Mouse (Mus musculus): ENCODE data around the gene Zbtb20. TPM values are rescaled to one million over a fixed set of nuclear protein-coding genes. Genes with fewer than 3 reads are reported as not detected.

The Zbtb20 gene
- 6.6 and 7.6 TPM in 2 replicates for polyA plus RNA-seq (2014; fragmentation: Nextera tagmentation; extraction: Ambion mirVana)

DNA sequence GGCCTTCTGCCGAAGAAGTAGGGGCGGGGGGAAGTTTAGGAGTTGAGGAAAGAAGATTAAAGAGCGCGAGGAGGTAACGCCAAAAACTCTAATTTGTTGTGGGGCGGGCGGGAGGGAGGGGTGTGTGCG is at the start of gene Zbtb20:
TSS of gene Zbtb20 (plus strand) at position 30 of the 129 bp plus-strand sequence.
- no peaks in the 10 kb centered on the region for H3K27me3 ChIP-seq (replicated peaks; ENCODE audit: control insufficient read depth, insufficient read depth, low read length)
- ATAC-seq (replicated peaks; ENCODE audit: low FRiP score) = no peak
- WGBS = 0% methylated on average over 8 of the region's 8 CpGs
- no peaks in the 10 kb centered on the region for H3K9me3 ChIP-seq (ENCODE audit: control insufficient read depth, low read length)
- no peak for DNase-seq (ENCODE audit: low spot score)
- H3K4me1 ChIP-seq (replicated peaks; ENCODE audit: control insufficient read depth, insufficient read depth, low read length) = no peaks in the 10 kb centered on the region
- peak within 1 kb of the TSS; percentile 76 for H3K9ac ChIP-seq (ENCODE audit: low read depth, low read length)
- H3K36me3 ChIP-seq (ENCODE audit: control insufficient read depth, insufficient read depth, low read length) = no peaks in the 10 kb centered on the region
- H3K4me2 ChIP-seq = peak within 1 kb of the TSS; percentile 81
- peak within 1 kb of the TSS; percentile 72 for H3K4me3 ChIP-seq (ENCODE audit: low read depth, low read length)
- peak within 1 kb of the TSS; percentile 98 for H3K27ac ChIP-seq (ENCODE audit: low read depth, low read length)

DNA sequence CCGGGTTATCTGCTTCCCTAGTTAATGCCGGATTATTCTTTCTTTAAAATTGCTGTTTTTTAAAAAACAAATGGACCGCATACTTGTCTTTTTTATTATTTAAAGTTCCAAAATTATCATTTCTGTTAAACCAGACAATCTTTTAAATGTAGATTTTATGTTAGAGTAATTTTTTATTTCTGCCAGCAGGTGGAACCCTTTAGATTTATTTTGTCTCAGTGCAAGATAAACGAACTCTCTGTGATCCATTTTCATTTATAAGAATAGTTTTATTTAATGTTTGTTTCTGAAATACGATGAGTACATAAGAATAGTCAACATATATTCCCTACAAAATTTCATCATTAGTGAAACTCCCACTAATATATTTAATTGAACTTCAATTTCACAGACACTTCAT is 39.7 kb upstream of the Zbtb20 start:
- no peak overlapping the region for H3K9ac ChIP-seq (ENCODE audit: low read depth, low read length)
- H3K27me3 ChIP-seq (replicated peaks; ENCODE audit: control insufficient read depth, insufficient read depth, low read length) = no peaks in the 10 kb centered on the region
- H3K4me2 ChIP-seq = no peak overlapping the region
- no peaks in the 10 kb centered on the region for H3K4me1 ChIP-seq (replicated peaks; ENCODE audit: control insufficient read depth, insufficient read depth, low read length)
- no peak overlapping the region for H3K27ac ChIP-seq (ENCODE audit: low read depth, low read length)
- no peaks in the 10 kb centered on the region for H3K9me3 ChIP-seq (ENCODE audit: control insufficient read depth, low read length)
- 70% methylated on average over 5 of the region's 5 CpGs for WGBS
- ATAC-seq (replicated peaks; ENCODE audit: low FRiP score) (no peak), DNase-seq (ENCODE audit: low spot score) (no peak)
- H3K36me3 ChIP-seq (ENCODE audit: control insufficient read depth, insufficient read depth, low read length) = no peaks in the 10 kb centered on the region
- no peak overlapping the region for H3K4me3 ChIP-seq (ENCODE audit: low read depth, low read length)

DNA sequence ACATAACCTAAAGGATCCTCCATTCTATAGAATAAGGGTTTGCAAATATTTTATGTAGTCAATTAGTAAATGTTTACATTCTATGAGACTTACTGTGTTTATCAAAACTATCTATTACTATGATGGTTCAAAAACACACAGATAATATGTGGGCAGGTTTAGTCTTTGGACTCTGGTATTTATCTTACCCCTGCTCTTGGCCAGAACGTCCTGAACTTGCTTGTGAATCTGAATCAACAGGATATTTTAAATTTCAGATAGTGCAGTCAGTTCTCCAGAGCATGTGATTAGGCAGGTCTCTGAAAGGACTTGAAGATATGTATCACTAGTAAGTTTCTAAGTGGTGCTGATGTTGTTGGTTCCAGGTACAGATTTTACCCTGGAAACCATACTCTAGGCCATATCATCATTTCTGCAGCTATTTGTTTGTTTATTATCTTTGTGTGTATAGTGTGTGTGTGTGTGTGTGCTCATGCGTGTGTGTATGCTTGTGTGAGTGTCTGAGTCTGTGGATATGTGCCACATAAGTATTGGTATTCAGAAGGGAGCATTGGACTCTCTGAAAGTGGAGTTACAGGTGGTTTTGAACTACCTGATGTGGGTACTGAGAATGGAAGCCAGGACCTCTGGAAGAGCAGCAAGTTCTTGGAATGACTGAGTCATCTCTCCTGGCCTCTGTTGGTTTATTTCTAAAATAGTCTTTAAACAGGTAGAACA is 39.1 kb upstream of the Zbtb20 start:
- WGBS = 48% methylated on average over 2 of the region's 2 CpGs
- ATAC-seq (replicated peaks; ENCODE audit: low FRiP score) (no peak), DNase-seq (ENCODE audit: low spot score) (no peak)
- Histone ChIP-seq H3K9me3 (ENCODE audit: control insufficient read depth, low read length) (no peaks in the 10 kb centered on the region), H3K27ac (ENCODE audit: low read depth, low read length) (no peak overlapping the region), H3K4me2 (no peak overlapping the region), H3K36me3 (ENCODE audit: control insufficient read depth, insufficient read depth, low read length) (no peaks in the 10 kb centered on the region), H3K4me3 (ENCODE audit: low read depth, low read length) (no peak overlapping the region), H3K27me3 (replicated peaks; ENCODE audit: control insufficient read depth, insufficient read depth, low read length) (no peaks in the 10 kb centered on the region), H3K4me1 (replicated peaks; ENCODE audit: control insufficient read depth, insufficient read depth, low read length) (no peaks in the 10 kb centered on the region), H3K9ac (ENCODE audit: low read depth, low read length) (no peak overlapping the region)

DNA sequence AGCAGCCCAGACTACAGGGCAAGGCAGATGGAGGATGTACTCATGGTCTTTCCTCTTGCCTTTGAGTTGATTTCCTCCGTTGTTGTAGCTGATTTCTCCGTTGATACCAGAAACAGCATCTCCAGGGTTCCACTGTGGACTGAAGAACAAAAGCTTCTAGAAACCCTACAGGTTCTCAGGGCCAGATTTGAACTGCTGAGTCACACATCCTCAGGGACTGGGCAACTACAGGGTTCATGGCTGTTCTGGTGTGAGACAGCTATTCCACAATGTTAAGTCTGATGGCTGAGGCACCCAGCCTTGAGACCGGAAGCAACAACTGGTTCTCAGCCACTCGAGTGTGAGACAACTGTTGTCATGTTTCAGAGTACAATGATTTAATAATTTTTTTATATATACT is 37.5 kb upstream of the Zbtb20 start:
- DNase-seq (ENCODE audit: low spot score) (no peak), ATAC-seq (replicated peaks; ENCODE audit: low FRiP score) (no peak)
- Histone ChIP-seq H3K9ac (ENCODE audit: low read depth, low read length) (no peak overlapping the region), H3K36me3 (ENCODE audit: control insufficient read depth, insufficient read depth, low read length) (no peaks in the 10 kb centered on the region), H3K4me2 (no peak overlapping the region), H3K4me1 (replicated peaks; ENCODE audit: control insufficient read depth, insufficient read depth, low read length) (no peaks in the 10 kb centered on the region), H3K27me3 (replicated peaks; ENCODE audit: control insufficient read depth, insufficient read depth, low read length) (no peaks in the 10 kb centered on the region), H3K9me3 (ENCODE audit: control insufficient read depth, low read length) (no peaks in the 10 kb centered on the region), H3K4me3 (ENCODE audit: low read depth, low read length) (no peak overlapping the region), H3K27ac (ENCODE audit: low read depth, low read length) (no peak overlapping the region)
- whole genome bisulfite sequencing = 87% methylated on average over 4 of the region's 4 CpGs

DNA sequence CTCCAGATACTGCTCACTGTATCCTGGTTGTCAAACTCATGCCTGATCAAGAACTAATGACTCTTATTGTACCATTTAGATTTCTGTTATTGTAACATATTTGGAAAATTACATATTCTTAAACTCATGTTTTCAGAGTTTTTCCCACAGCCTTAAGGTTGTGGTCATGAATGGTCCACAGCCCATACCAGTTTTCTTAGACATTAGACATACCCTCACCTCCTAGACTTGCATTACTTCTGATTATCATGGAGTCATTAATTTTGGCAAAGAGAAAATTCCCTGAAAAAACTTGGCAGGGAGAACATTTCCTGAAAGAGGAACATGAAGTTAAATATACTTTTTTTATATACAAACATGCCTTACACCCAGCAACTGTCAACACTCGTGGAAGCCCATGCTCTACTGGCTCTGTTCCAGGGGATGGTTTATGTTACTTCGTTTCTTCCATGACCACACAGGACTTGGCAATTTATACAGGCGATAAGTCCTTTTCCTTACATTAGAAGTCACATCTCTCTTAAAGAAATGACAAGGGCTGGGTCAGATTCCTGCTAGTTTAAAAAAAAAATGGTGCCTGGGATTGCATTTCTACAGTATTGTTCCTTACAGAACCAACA is 18.0 kb upstream of the Zbtb20 start:
- WGBS = 79% methylated on average over 3 of the region's 3 CpGs
- no peak overlapping the region for H3K27ac ChIP-seq (ENCODE audit: low read depth, low read length)

DNA sequence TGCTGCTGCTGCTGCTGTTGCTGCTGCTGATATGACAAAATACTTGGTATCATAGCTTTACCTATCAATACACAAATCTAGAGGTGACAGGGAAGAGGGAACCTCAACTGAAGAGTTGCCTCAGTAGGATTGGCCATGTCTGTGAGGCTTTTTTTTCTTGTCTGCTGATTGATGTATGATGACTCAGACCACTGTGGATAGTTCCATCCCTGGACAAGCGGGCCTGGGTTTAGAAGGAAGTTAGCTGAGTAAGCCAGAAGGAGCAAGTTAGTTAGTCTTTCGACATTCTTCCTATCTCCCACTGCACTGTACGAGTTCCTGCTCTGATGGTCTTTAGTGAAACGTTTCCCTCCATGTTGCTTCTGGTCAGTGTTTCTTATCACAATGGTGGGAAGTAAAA is 16.4 kb upstream of the Zbtb20 start:
- no peak for DNase-seq (ENCODE audit: low spot score)
- no peak for ATAC-seq (replicated peaks; ENCODE audit: low FRiP score)
- Histone ChIP-seq H3K27ac (ENCODE audit: low read depth, low read length) (no peak overlapping the region), H3K9ac (ENCODE audit: low read depth, low read length) (no peak overlapping the region), H3K4me3 (ENCODE audit: low read depth, low read length) (no peak overlapping the region), H3K36me3 (ENCODE audit: control insufficient read depth, insufficient read depth, low read length) (no peaks in the 10 kb centered on the region), H3K4me1 (replicated peaks; ENCODE audit: control insufficient read depth, insufficient read depth, low read length) (no peaks in the 10 kb centered on the region), H3K27me3 (replicated peaks; ENCODE audit: control insufficient read depth, insufficient read depth, low read length) (no peaks in the 10 kb centered on the region), H3K9me3 (ENCODE audit: control insufficient read depth, low read length) (no peaks in the 10 kb centered on the region), H3K4me2 (no peak overlapping the region)
- 59% methylated on average over 4 of the region's 4 CpGs for WGBS

More for the DNA sequence above, 18.0 kb upstream of the Zbtb20 start:
- H3K36me3 ChIP-seq (ENCODE audit: control insufficient read depth, insufficient read depth, low read length) = no peaks in the 10 kb centered on the region
- no peaks in the 10 kb centered on the region for H3K9me3 ChIP-seq (ENCODE audit: control insufficient read depth, low read length)
- H3K9ac ChIP-seq (ENCODE audit: low read depth, low read length) = no peak overlapping the region
- no peak for DNase-seq (ENCODE audit: low spot score)
- H3K4me2 ChIP-seq = no peak overlapping the region
- ATAC-seq (replicated peaks; ENCODE audit: low FRiP score) = no peak
- H3K27me3 ChIP-seq (replicated peaks; ENCODE audit: control insufficient read depth, insufficient read depth, low read length) = no peaks in the 10 kb centered on the region
- H3K4me1 ChIP-seq (replicated peaks; ENCODE audit: control insufficient read depth, insufficient read depth, low read length) = no peaks in the 10 kb centered on the region
- H3K4me3 ChIP-seq (ENCODE audit: low read depth, low read length) = no peak overlapping the region

DNA sequence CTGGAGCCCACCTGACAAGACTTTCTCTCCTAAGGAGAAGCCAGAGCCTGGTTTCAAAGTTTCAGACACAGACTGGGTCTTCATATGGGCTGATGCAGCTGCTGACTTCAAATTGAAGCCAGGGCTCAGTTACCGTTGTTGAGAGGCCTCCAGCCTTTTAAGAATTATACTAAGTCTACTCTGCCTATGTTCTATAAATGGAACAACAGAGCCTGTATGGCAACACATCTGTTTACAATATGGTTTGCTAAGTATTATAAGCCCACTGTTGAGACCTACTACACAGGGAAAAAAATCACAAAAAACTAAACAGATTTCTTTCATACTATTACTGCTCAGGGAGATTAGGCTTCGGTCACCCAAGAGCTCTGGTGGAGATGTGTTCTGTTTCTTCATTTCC is 12.4 kb upstream of the Zbtb20 start:
- DNase-seq (ENCODE audit: low spot score) (no peak), ATAC-seq (replicated peaks; ENCODE audit: low FRiP score) (no peak)
- Histone ChIP-seq H3K27me3 (replicated peaks; ENCODE audit: control insufficient read depth, insufficient read depth, low read length) (no peaks in the 10 kb centered on the region), H3K36me3 (ENCODE audit: control insufficient read depth, insufficient read depth, low read length) (no peaks in the 10 kb centered on the region), H3K4me2 (no peak overlapping the region), H3K9ac (ENCODE audit: low read depth, low read length) (no peak overlapping the region), H3K9me3 (ENCODE audit: control insufficient read depth, low read length) (no peaks in the 10 kb centered on the region), H3K4me1 (replicated peaks; ENCODE audit: control insufficient read depth, insufficient read depth, low read length) (no peaks in the 10 kb centered on the region), H3K4me3 (ENCODE audit: low read depth, low read length) (no peak overlapping the region), H3K27ac (ENCODE audit: low read depth, low read length) (no peak overlapping the region)
- 80% methylated on average over 2 of the region's 2 CpGs for WGBS

DNA sequence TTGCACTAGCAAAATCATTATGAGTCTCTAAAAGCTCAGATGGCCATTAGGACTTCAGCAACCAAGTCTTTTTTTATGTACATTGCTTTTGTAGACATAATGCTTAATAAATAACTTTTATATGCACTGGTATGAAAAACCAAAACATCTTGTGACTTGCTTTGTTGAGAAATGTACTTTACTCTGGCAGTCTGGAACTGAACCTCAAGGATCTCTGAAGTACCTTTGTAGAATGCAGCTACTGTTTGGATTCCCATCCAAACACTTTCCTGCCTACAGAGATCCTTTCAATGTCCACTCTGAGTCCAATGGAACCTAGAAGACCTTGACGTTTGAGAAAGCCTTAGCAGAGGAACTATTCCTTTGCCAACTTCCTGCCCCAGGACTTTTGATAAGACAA is 9.6 kb upstream of the Zbtb20 start:
- WGBS = 46% methylated on average over 1 of the region's 1 CpGs
- no peak for DNase-seq (ENCODE audit: low spot score)
- no peaks in the 10 kb centered on the region for H3K36me3 ChIP-seq (ENCODE audit: control insufficient read depth, insufficient read depth, low read length)

DNA sequence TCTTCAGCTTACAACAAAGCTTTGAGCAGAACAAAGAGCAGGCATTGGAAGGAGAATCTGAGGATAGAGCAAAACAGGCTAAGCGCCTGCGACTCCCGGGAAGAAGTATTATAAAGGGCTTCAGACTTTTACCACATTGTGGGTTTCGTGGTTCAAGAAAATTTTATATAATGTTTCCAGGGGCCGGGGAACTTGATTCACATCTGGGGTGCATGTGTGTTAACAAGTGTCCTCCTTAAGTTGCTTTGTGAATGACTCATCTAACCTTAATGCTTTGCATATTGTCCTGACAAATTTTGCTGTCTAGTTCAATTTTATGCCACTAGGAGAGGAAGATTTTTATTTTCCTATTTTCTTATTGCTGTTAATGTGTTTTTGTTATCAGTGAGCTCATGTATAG is 3.6 kb upstream of the Zbtb20 start:
- H3K9ac ChIP-seq (ENCODE audit: low read depth, low read length) = no peak overlapping the region
- DNase-seq (ENCODE audit: low spot score) (no peak), ATAC-seq (replicated peaks; ENCODE audit: low FRiP score) (no peak)
- H3K27me3 ChIP-seq (replicated peaks; ENCODE audit: control insufficient read depth, insufficient read depth, low read length) = no peaks in the 10 kb centered on the region
- 86% methylated on average over 5 of the region's 5 CpGs for WGBS
- no peaks in the 10 kb centered on the region for H3K9me3 ChIP-seq (ENCODE audit: control insufficient read depth, low read length)
- no peaks in the 10 kb centered on the region for H3K36me3 ChIP-seq (ENCODE audit: control insufficient read depth, insufficient read depth, low read length)
- no peak overlapping the region for H3K27ac ChIP-seq (ENCODE audit: low read depth, low read length)
- no peak overlapping the region for H3K4me3 ChIP-seq (ENCODE audit: low read depth, low read length)
- H3K4me2 ChIP-seq = no peak overlapping the region
- no peaks in the 10 kb centered on the region for H3K4me1 ChIP-seq (replicated peaks; ENCODE audit: control insufficient read depth, insufficient read depth, low read length)

More for the DNA sequence above, 9.6 kb upstream of the Zbtb20 start:
- Histone ChIP-seq H3K27me3 (replicated peaks; ENCODE audit: control insufficient read depth, insufficient read depth, low read length) (no peaks in the 10 kb centered on the region), H3K4me3 (ENCODE audit: low read depth, low read length) (no peak overlapping the region), H3K27ac (ENCODE audit: low read depth, low read length) (no peak overlapping the region), H3K9me3 (ENCODE audit: control insufficient read depth, low read length) (no peaks in the 10 kb centered on the region), H3K4me2 (no peak overlapping the region), H3K4me1 (replicated peaks; ENCODE audit: control insufficient read depth, insufficient read depth, low read length) (no peaks in the 10 kb centered on the region), H3K9ac (ENCODE audit: low read depth, low read length) (no peak overlapping the region)
- ATAC-seq (replicated peaks; ENCODE audit: low FRiP score) = no peak

Data from liver, embryonic 11.5 days (tissue).